Mouse (Mus musculus) left cerebral cortex, postnatal 4 days (tissue): ENCODE measurements around the gene Gse1. TPM values are rescaled to one million over a fixed set of nuclear protein-coding genes. Genes with fewer than 3 reads are reported as not detected.

ENCODE experiments used
- DNase-seq: peaks from one replicate; pipeline ENCODE4 v3.0.0-alpha.2; 2022
- intact Hi-C: fragments of 180-260 bp; cut with DNase I; formaldehyde crosslinking; loops from one replicate; pipeline ENCODE4 v1.15.1; 2025
- total RNA-seq, 2 experiments: library from RNA; stranded (reverse); gene quantifications; 2 replicates each; pipeline ENCODE4 v1.2.3; 2021

Gene Gse1
- total RNA-seq, 2 experiments from 2014 or later, result 57.4 to 59.3 TPM

DNA sequence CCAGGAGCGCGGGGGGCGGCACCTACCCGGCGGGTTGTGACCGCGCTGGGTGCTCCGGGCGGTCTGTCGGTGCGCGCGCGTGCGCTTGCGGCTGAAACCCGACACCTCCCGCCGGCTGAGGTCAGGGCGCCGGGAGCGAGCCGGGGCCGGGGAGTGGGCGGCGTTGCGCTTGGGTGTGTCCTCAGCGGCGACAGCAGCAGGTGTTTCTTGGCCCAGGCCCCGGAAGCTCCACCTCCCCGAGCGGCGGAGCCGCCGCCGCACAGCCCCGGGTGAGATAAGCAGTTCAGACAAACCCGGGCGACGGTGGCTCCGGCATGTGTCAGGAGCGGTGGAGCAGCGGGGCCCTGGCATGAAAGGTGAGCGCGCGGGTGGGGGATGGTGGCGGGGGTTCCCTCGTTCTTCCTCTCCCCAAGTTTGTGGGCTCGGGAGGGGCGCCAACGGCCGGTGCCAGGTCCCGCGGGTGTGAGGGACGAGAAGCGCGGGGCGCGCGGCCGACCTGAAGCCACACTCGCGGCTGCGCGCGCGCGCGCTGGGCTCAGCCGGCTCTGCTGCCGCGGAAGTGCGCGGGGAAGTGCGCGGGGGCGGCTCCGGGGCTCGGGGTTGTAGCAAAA is 309.1 kb downstream of the Gse1 start:
- DNase-seq, result peak; percentile 85
- intact Hi-C loops, result loop anchor here (5.0 to 10.0 kb wide), 2 partner anchors 235 to 253 kb away; no protein-coding TSS in a partner anchor

DNA sequence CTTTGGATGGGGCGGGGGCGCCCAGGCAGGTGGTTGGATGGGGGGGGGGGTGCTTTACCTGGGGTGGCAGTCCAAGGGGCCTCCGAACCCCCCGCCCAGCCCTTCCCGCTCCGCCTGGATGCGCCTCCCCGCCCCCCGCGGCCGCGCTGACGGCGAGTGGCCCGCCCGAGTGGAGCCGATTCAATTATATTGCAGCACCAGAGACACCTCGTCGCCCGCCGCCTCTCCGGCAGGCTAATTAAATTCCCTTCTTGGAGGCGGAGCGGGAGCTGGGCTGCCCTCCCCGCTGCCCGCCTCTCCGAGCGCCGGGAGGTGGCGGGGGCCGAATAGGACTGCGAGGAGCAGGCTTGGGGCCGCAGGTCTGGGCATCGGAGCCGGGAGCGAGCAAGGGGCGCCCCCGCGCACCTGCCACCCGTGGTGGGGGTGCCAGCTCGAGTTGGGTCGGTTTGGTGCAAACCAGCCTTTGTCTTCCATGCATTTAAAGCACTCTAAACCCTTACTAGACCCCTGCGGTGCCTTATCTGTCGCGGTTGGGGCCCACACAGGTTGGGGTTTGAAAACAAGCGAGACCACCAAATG is 309.7 kb downstream of the Gse1 start:
- DNase-seq, result peak; percentile 75
- intact Hi-C loops, result loop anchor here (5.0 to 10.0 kb wide), 2 partner anchors 236 to 253 kb away; no protein-coding TSS in a partner anchor

DNA sequence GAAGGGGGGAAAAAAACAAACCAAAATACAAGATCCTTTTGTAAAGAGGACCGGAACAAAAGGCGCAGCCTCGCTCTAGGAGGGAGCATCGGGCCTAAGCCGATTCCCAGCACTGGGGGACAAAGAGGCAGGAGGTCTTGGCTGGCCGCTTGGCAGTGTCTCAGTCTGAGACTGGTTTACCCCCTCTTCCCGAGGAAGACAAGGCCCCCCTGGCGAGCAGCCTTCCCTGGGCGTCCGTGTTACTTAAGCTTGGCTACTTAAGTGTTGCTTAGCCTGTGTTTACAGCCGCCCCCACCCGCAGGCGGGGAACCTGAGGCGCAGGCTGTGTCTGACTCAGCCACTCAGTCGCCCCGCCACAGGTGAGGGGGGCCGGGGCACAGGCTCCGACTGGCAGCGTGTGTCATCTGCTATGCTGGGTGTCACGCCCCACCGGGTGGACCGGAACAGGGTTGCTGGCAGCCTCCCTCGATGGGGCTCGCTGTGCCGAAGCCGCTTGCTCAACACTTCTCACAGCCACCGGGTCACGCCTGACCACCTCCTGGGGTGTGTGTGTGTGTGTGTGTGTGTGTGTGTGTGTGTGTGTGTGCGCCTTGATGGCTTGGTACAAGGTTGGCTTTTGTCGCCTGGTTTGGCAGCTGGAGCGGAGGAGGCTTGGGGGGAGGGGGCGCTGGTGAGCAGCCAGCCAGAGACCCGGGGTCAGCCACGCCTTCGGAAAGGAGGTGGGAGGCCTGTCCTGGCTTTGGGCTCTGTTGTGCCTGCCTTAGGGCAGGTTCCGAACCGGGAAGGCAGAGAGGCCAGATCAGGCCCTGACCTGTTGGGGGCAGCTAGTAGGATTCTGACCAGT is 310.4 kb downstream of the Gse1 start:
- DNase-seq, result peak; percentile 84
- intact Hi-C loops, result loop anchor here (5.0 to 10.0 kb wide), 2 partner anchors 236 to 254 kb away; no protein-coding TSS in a partner anchor

DNA sequence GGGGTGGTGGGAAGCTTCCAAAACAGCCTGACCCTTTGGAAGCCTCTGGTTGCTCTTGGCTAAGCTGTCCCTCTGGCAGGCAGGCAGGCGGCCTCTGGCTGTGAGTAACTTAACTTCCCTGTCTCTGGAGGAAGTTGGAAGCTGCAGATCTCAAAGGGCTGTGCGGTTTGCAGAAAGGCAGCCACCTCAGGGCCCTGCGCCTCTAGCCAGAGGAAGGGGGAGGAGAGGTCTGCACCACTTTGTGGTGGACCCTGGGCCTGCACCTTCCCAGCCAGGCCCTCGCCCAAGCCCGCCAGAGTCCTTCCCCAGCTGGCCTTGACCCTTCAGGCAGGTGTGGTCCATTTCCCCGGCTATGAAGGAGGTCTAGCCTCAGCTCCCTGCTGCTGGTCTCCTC is 311.1 kb downstream of the Gse1 start:
- DNase-seq, result no peak
- intact Hi-C loops, result loop anchor here (5.0 to 10.0 kb wide), 2 partner anchors 237 to 255 kb away; no protein-coding TSS in a partner anchor

DNA sequence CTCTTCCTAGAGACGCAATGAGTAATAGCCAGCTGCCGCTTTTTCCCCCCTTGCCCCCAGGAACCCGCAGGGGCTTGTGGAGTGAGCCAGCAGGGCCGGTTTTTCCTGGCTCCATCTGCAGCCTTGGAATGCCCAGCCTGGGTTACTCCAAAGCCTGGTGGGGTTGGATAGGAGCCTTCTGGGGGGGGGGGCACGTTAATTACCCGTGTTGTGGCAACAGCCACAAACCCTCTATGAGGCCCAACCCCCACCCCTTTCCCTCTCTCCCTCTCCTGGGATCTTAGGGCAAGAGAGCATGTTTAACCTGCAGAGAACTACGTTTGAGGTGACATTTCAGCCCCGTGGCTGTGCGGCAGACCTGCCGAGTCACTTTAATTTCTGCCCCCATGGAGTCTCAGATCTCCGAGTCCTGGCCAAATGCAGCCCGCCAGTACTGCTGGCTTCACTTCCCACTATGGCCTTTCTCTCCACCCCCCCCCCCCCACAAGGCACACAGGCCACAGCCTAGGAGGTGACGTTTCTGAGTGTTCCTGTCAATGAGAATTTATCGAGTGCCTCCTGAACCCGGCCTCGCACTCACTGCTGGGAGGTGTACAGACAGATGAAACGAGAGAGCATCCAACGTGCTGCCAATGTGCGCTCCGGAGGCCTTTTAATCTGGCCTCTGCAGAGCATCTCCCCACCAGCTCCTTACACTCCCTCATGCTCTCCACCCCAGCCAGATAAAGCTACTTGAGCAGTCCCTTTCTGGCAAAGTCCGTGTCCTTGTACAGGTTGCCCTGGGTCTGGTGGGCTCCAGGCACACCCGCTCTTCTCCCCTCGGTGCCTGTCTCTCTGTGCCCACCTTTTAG is 311.7 kb downstream of the Gse1 start:
- peak; percentile 82 for DNase-seq
- intact Hi-C loops, result loop anchor here (5.0 to 10.0 kb wide), 2 partner anchors 238 to 255 kb away; no protein-coding TSS in a partner anchor

DNA sequence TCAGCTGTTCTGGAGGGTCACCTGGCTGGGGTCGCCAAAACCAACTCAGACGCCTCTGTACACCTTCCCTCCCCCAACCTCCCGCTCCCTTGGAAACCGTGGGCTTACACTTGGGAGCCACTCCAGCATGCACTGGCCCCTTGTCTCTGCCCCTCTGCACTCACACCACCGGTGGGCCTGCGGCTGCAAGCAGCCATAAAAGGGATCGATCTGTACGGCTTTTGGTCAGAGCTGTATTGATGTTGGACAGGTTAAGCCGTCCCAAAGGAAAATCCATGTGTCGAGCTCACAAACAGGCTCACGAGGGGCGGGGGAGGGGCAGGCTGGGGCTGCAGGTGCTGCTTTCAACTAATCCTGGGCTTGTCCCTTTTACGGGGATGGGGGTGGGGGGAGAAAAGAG is 314.7 kb downstream of the Gse1 start:
- DNase-seq, result no peak
- intact Hi-C loops, result no loop called here

DNA sequence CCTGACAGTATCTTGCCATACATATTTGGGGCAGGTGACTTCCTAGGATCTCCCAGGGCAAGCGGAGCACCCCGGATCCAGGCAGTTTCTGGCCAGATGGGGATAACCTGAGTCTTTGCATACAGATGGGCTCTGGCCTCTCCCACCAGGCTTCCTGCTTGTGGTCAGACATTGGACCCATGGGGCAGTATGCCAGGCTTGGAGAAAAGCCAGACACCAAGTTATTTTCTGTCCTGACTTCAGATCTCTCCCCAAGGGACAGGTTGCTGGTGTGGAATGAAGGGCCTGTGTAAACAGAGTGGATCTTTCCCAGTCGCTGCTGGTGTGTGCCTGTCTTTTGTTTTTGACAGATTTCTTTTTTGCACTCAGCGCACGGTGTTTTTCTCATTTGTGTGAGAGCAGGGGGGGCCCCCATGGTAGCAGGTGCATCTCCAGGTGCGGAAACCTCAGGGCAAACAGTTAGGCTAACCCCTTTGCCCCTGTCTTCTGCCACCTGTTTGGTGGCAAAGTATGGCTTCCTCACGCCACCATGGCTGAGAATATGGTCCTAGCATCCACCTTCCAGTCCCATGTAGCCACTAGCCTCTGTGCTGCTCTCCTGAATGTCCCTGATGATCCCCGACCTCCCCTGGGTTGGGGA is 315.3 kb downstream of the Gse1 start:
- intact Hi-C loops, result no loop called here
- DNase-seq, result peak; percentile 70

DNA sequence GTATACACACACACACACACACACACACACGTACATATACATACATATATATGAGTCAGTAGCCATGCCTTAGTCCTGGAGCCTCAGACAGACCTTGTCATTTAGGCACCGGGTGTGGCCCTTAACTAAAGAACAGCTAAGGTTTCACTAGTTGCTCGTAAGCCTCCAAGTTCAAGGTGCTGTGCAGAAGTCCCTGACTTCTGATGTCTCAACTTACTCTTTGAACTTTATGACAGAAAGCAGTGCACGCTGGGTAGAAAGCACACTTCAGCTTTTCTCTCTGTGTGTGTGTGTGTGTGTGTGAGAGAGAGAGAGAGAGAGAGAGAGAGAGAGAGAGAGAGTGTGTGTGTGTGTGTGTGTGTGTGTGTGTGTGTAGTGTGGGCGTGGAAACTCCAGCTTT is 315.9 kb downstream of the Gse1 start:
- no peak for DNase-seq
- intact Hi-C loops, result no loop called here

DNA sequence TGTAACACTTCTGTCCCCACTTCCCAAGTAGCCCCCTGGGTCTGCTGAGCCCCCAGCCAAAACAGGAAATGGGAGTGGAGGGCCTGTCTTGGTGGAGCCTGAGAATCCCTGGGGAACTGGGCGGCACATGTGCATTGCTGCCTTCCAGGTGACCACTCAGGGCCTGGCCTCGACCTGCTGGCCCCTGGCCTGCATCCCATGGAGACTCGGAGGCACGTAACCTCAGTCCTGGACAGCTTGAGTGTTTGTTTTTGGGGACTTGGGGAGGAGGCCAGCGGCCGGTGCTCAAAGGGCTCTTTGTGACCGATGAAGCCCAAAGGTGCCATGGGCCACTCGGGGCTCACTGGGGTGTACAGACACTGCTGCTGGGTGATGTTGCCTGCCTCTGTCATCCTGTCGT is 319.3 kb downstream of the Gse1 start:
- DNase-seq, result no peak
- intact Hi-C loops, result no loop called here

DNA sequence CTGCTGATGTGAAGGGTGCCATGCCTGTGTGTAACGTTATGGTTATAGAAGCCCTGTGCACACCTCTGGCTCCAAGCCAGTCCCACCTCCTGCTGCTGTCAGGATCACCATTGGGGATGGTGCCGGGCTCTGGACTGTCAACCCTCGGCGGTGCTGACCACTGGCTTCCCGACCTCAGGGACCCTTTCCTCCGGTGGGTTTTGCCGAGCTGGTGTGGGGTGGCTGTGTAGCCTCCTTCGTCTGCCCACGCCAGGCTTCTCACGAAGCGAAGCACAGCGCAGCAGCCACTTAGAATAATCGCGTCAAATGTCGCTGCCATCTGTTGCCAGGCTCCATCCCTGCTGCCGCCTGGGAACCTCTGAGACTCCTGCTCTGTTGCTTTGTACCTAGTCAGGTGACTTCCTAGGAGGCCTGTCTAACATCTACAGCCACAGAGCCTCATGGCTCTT is 320.1 kb downstream of the Gse1 start:
- no peak for DNase-seq
- intact Hi-C loops, result no loop called here

DNA sequence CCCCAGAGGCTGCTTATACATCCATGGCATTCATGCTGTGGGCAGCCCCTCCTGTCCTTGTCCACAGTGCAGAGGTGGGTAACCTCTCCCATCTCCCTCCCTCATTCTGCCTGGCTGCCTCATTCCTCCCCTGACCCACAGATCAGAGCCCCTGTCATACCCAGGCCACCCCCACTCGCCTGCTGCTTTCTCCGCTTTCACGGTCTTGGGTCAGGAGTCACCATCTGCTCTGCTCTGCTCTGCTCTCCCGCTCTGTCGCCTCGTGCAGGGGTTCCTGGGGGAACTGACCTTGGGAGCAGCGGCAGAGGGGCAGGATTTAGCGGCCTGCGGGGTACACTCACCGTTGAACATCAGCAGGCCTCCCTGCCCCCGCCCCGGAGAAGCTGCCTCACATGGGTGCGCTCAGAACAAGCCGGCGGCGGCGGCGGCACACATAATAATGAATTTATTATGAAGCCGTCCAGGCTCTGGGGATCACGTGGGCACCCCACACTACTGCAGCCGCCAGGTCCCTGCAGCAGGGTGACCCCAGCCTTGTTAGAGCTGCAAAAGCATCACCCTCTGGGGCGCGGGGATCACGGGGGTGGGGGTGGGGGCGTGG is 321.2 kb downstream of the Gse1 start:
- intact Hi-C loops, result no loop called here
- DNase-seq, result peak; percentile 61

DNA sequence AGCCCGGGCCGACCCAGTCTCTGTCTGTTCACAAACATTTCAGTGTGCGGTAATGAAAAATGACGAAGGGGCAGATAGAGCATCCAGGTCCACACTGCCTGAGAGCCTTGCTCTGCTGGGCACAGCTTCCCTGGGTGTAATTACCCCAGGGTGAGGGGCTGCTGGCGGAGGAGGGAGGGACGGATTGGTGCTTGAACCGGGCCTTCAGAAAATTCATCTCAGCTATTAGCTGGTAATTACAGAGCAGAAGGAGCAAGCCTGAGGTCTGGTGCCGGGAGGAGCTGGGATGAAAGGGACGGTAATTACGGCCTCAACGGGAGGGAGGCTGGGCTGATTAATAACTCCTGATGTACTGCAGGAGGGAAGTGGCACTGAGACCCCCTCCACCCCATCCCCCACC is 321.7 kb downstream of the Gse1 start:
- DNase-seq, result no peak
- intact Hi-C loops, result no loop called here

DNA sequence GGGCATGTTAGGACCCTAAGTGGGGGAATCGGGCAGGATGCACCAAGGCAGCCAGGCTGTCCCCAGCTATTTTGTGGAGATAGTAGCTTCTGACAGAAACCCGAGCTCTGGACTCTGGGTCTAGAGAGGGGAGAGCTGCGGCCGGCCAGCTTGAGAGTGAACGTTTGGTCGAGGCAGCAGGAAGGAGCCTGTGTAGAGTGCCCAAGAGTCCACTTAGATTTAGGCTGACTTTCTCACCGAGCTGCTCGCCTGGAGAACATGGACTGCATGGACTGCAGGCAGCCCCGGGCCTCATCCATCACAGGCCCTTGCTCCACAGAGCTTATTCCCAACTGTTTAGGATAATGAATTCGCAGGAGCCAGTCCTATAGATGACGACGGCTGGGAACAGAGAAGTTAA is 322.2 kb downstream of the Gse1 start:
- intact Hi-C loops, result no loop called here
- DNase-seq, result no peak

DNA sequence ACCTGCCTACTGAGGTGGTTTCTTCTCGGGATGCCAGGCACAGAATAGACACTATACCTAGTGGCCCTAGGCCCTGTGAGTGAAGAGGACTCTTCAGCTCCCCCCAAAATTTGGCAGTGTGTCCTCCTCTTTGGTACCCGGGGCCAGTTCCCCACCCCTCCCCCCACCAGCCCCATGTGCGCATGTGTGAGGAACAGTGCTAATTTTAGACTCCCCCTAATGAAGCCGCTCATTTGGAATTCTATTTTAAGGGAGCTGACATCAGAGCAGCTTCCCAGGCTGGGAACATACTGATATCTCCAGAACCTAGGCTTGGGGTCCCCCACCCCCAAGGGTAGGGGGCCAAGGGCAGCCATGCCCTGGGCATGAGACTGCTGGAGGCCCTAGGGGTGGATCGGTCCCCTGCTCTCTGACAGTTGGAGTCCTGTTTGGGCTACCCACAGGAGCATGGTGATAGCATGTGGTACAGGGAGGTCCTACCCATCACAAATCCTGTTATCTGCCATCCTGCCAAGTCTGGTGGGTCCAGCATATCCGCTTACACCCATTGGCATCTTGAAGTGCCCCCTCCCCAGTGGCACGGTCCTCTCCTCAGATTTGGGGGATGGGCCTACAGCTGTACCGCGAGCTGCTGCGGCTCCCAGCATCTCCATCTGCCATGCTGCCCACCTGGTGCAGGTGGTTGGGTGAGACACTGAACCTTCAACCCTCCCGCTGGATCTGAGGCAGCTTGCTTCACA is 322.9 kb downstream of the Gse1 start:
- peak; percentile 70 for DNase-seq
- intact Hi-C loops, result no loop called here

DNA sequence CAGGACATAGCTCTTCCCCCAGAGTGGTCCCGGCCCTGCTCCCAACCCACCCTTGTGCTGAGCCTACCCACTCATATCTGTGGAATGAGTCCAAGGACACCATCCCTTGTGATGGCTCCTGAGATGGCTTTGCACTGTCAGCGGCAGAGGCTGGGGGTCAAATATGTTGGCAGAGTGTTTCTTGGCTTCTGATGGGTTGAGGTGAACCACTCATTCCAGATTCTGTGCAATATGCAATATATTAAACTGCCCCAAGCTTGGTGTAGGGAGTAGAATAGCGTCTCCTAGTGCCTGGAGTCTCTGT is 323.4 kb downstream of the Gse1 start:
- intact Hi-C loops, result no loop called here
- DNase-seq, result no peak

DNA sequence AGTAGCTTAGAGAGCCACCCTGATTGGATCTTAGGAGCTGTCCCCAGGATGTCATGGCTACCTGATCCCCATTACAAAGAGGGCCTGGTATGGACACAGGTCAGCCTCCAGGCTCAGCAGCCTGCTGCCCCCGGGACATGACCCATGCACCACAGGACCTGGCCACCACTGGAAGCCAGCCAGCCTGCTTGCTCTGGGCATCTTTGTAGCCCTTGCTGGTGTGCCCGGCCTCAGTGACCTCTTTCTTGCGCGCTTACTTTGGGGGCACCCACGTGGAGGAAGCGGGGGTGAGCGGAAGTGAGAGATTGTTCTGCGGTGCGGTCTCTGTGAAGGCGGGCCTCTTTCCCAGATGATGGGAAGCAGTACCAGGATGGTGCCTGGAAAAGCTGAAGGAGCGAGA is 324.3 kb downstream of the Gse1 start:
- no peak for DNase-seq
- intact Hi-C loops, result no loop called here

DNA sequence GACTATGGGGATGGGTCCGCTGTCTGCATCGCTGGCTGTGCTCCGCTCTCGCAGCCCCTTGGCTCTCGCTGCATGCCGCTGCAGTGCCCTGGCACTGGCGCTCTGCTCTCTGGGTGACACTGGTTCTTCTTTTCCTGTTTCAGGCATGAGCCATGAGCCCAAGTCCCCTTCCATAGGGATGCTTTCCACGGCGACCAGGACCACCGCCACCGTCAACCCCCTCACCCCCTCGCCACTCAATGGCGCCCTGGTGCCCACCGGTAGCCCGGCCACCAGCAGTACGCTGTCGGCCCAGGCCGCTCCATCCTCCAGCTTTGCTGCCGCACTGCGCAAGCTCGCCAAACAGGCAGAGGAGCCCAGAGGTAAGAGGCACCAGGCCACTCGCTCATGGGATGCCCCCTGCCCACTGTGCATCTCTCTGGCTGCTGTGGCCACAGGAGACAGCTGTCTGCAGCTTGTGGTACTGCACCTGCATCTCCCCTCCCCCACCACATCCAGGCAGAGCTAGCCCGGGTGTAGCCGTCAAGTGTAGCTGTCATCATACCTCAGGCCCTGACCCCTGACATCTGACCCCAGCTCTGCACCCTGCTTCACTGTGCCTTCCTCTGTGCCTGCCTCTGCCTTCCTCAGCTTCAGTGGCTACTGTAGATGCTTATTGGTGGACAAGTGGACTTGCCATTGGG is 325.3 kb downstream of the Gse1 start:
- intact Hi-C loops, result no loop called here
- DNase-seq, result no peak

DNA sequence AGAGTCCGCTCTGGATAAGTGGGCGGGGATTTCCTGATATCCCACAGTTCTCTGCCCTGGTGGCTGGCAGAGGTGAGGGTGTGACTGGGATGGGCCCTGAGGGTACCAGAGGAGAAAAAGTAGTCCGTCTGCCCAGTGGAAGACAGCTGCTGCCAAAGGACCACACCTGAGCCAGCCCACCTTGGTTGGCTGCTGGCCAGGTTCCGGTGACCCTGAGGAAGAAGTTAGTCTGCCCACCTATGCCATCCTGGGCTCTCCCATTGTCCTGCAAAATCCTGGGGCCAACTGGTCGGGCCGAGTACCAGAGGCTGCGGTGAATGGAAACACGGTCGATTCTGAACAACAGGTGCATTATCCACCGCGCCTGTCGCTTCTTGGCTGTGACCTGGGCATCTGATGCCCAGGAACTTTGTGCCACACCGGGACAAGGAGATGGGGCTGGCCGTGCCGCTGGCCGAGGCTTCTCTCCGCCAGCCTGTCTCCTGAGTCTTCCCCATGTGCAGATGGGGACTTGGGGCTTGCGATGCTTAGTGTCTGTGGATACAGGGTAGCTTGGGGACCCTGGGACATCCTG is 326.3 kb downstream of the Gse1 start:
- intact Hi-C loops, result no loop called here
- no peak for DNase-seq
